Mouse (Mus musculus) MEL (cell line): Measurements from ENCODE around the gene Best1.

Source experiments
- CHD2 ChIP-seq: IDR thresholded peaks from 2 replicates; pipeline ENCODE4 v1.6.1; 2011; ENCODE audit warnings: low read length, improper control_type of control experiment
- CTCF ChIP-seq, 3 experiments: IDR thresholded peaks in 2 of 3; conservative IDR thresholded peaks in 1 of 3; 2 replicates each; pipeline ENCODE4 v1.5.1; 2011 to 2012; ENCODE audit warnings: low read length in 3 of 3, low read depth in 2 of 3, mild to moderate bottlenecking in 2 of 3, improper control_type of control experiment in 1 of 3, inconsistent platforms in 1 of 3, mixed read lengths in 1 of 3, moderate library complexity in 1 of 3; ENCODE audit not compliant: control insufficient read depth in 1 of 3, insufficient read depth in 1 of 3, poor library complexity in 1 of 3, severe bottlenecking in 1 of 3
- E2F4 ChIP-seq: IDR thresholded peaks from 2 replicates; pipeline ENCODE4 v1.6.1; 2011; ENCODE audit warnings: low read depth, low read length, improper control_type of control experiment, borderline replicate concordance
- ELF1 ChIP-seq: IDR thresholded peaks from 2 replicates; pipeline ENCODE4 v1.6.1; 2014; ENCODE audit warnings: low read depth, mild to moderate bottlenecking, inconsistent platforms, low read length, improper control_type of control experiment, moderate library complexity
- GATA1 ChIP-seq: IDR thresholded peaks from 2 replicates; pipeline ENCODE4 v1.6.1; 2011; ENCODE audit warnings: low read depth, low read length, improper control_type of control experiment
- KAT2A ChIP-seq: conservative IDR thresholded peaks from 2 replicates; pipeline ENCODE4 v1.6.1; 2012; ENCODE audit warnings: low read depth, low read length, improper control_type of control experiment, inconsistent platforms
- MAFK ChIP-seq: IDR thresholded peaks from 2 replicates; pipeline ENCODE4 v1.6.1; 2011; ENCODE audit warnings: low read depth, mild to moderate bottlenecking, low read length, improper control_type of control experiment, borderline replicate concordance
- MAZ ChIP-seq: IDR thresholded peaks from 2 replicates; pipeline ENCODE4 v1.6.1; 2012; ENCODE audit warnings: low read depth, mild to moderate bottlenecking, inconsistent platforms, low read length, improper control_type of control experiment
- POLR2A ChIP-seq, 2 experiments: IDR thresholded peaks; 2 replicates each; pipeline ENCODE4 v1.6.1; 2011 to 2012; ENCODE audit warnings: low read length in 2 of 2, mild to moderate bottlenecking in 2 of 2, control low read depth in 1 of 2, improper control_type of control experiment in 1 of 2, low read depth in 1 of 2, moderate library complexity in 1 of 2; ENCODE audit not compliant: control insufficient read depth in 1 of 2, insufficient read depth in 1 of 2, poor library complexity in 1 of 2
- SMC3 ChIP-seq: IDR thresholded peaks from 2 replicates; pipeline ENCODE4 v1.6.1; 2011; ENCODE audit warnings: low read depth, low read length, improper control_type of control experiment
- TAL1 ChIP-seq: IDR thresholded peaks from 2 replicates; pipeline ENCODE4 v1.6.1; 2012; ENCODE audit warnings: mild to moderate bottlenecking, inconsistent platforms, low read length, moderate library complexity, mixed read lengths
- TBP ChIP-seq: IDR thresholded peaks from 2 replicates; pipeline ENCODE4 v1.8.0; 2011; ENCODE audit warnings: low read depth, low read length, improper control_type of control experiment
- USF2 ChIP-seq, 2 experiments: IDR thresholded peaks; 2 replicates each; pipeline ENCODE4 v1.6.1; 2011 to 2012; ENCODE audit warnings: improper control_type of control experiment in 2 of 2, low read length in 2 of 2, borderline replicate concordance in 1 of 2, inconsistent platforms in 1 of 2, low read depth in 1 of 2, mild to moderate bottlenecking in 1 of 2; ENCODE audit not compliant: insufficient read depth in 1 of 2
- ZMIZ1 ChIP-seq: IDR thresholded peaks from 2 replicates; pipeline ENCODE4 v1.6.1; 2012; ENCODE audit warnings: low read depth, mild to moderate bottlenecking, inconsistent platforms, low read length, improper control_type of control experiment, moderate library complexity

GRCm38 (mm10) chr19:10038364-10038763 is 36.9 kb upstream of the Best1 start:
- no peak for TF ChIP-seq MAFK
- no peak for TF ChIP-seq E2F4
- TF ChIP-seq KAT2A, result no peak
- no peak for TF ChIP-seq CTCF (IDR thresholded peaks at IDR 0.05 in 2 of 3, conservative IDR thresholded peaks at IDR 0.05 in 1 of 3; ENCODE audit: control insufficient read depth in 1 of 3, insufficient read depth in 1 of 3, low read depth in 2 of 3, low read length in 3 of 3, poor library complexity in 1 of 3, severe bottlenecking in 1 of 3)
- TF ChIP-seq MAZ, result no peak
- TF ChIP-seq USF2 (IDR thresholded peaks at IDR 0.05; ENCODE audit: borderline replicate concordance in 1 of 2, insufficient read depth in 1 of 2, low read depth in 1 of 2, low read length in 2 of 2), result no peak
- no peak for TF ChIP-seq TAL1
- no peak for TF ChIP-seq ZMIZ1
- TF ChIP-seq CHD2, result no peak
- no peak for TF ChIP-seq POLR2A (IDR thresholded peaks at IDR 0.05; ENCODE audit: control insufficient read depth in 1 of 2, insufficient read depth in 1 of 2, low read depth in 1 of 2, low read length in 2 of 2, poor library complexity in 1 of 2)
- TF ChIP-seq ELF1, result no peak
- TF ChIP-seq SMC3, result no peak
- TF ChIP-seq GATA1, result no peak
- TF ChIP-seq TBP, result no peak
